Mouse (Mus musculus) brown adipose tissue, adult 24 weeks (tissue): Measurements from ENCODE around the gene Batf. TPM values are rescaled to one million over a fixed set of nuclear protein-coding genes. Genes with fewer than 3 reads are reported as not detected.
"Not testable (repeated sequence)": the region's sequence is repeated elsewhere in the genome, so short reads cannot be mapped to it uniquely, and the experiment has no call there.

Source experiments
- H3K27ac ChIP-seq: fragments of 200-500 bp; replicated peaks from 2 replicates; pipeline ENCODE4 v1.5.1; 2012; ENCODE audit warnings: low read depth, mild to moderate bottlenecking, low read length
- H3K4me1 ChIP-seq: fragments of 200-500 bp; 2 replicates; pipeline ENCODE4 v1.6.1; 2012; ENCODE audit warnings: low read length, mixed read lengths; ENCODE audit not compliant: control insufficient read depth, insufficient read depth, insufficient read length
- H3K4me3 ChIP-seq: fragments of 200-500 bp; 2 replicates; pipeline ENCODE4 v1.5.1; 2012; ENCODE audit warnings: low read depth, mild to moderate bottlenecking, low read length, moderate library complexity; ENCODE audit not compliant: insufficient read depth
- polyA plus RNA-seq: library from polyadenylated mRNA; stranded (reverse); fragments of >200 nt; gene quantifications from 2 replicates; pipeline ENCODE4 v1.2.4, GENCODE M21; 2012; ENCODE audit not compliant: missing spikeins, insufficient read depth, insufficient read length

Gene Batf
- polyA plus RNA-seq, 1 experiment = 1.1 TPM

DNA sequence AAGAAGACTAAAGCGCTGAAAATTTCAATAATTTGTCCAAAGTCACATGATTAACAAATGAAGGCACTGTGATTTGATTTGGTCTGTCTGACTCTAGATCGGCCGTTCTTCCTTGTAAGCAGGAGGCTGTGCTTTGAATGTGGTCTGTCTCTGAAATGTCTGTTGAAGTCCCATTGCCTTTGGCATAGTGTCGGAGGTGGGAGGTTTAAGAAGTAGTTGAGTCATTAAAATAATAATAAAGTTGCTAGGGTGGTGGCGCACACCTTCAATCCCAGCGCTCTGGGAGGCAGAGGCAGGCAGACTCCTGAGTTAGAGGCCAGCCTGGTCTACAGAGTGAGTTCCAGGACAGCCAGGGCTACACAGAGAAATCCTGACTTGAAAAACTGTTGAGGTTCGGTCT lies 19.4 kb upstream of the Batf start:
- 0 out of 2 replicates have a peak, but pooled peaks cover 3% of the 10 kb centered on the region for H3K4me1 ChIP-seq
- no peak overlapping the region for H3K27ac ChIP-seq
- H3K4me3 ChIP-seq = no peak overlapping the region

DNA sequence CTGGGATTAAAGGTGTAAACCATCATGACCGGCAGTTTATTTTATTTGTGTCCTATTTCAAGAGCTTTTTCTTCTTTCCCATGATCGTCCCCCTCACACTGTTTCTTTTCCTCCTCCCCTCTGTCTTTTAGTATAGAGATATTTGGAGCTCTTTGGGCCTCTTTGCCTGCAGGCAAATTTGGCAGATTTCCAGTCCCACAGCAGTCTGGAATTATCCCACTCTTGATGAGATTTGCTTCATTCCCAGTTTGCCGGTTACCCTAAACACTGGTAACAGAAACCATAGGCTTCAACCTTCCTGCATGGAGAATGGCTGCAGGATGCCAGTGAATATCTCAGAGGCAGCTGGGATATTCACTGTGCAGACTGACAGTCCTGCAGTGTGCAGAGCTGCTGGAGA lies 17.8 kb upstream of the Batf start:
- no peak overlapping the region for H3K4me3 ChIP-seq
- 0 out of 2 replicates have a peak, but pooled peaks cover 3% of the 10 kb centered on the region for H3K4me1 ChIP-seq
- no peak overlapping the region for H3K27ac ChIP-seq

DNA sequence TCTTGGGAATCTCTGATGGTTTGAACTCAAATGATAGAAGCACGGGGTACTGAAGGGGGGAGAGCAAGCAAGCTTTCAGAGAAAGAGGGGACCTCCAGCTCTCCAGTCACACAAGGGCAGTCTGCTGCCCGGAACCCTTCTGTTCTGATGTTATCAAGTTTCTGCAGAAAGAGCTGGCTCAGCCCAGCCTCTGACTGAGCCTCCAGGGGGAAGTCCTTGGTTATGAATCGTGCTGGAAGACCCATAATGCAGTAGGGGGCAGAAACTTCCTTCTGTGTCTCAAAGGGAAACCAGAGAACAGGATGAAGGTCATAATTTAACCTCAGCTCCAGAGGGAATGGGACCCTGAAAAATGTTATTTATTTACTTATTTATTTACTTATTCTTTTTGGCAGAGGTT lies 16.4 kb upstream of the Batf start:
- Histone ChIP-seq H3K4me3 (no peak overlapping the region), H3K27ac (no peak overlapping the region), H3K4me1 (0 out of 2 replicates have a peak, but pooled peaks cover 3% of the 10 kb centered on the region)

DNA sequence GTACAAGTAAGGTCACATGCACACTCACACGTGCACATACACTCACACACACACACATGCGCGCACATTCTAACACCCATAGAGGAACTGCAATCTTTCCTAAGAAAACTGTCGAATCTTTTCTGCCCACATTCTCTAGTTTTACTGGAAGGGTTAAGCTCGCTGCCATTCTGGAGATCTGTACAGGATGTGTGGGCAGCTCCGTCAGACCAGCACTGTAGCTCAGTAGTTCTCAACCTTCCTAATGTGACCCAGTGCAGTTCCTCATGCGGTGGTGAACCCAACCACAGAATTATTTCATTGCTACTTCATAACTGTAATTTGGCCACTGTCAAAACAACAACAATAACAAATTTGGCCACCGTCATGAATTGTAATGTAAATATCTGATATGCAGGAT lies 12.6 kb upstream of the Batf start:
- no peak overlapping the region for H3K27ac ChIP-seq
- H3K4me3 ChIP-seq = no peak overlapping the region
- H3K4me1 ChIP-seq = 0 out of 2 replicates have a peak, but pooled peaks cover under 1% of the 10 kb centered on the region

DNA sequence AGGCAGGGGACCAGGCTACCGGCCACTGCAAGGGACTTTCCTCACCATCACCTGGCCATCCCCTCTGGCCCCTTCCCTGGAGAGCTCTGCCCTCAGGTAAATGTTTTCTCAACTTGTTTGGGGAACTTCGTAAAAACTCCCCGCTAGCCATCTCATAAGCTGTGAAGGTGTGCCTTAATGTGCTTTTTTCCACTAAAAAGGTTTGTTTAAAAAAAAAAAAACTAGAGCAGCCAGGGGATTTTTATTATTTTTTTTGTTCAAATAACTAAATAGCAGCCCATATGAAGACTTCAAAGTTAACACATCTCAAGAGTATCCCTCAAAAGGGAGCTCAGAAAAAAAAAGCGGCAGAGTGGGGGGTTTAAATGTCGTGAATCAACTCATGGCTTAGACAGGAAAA lies 7.4 kb upstream of the Batf start:
- H3K27ac ChIP-seq = no peak overlapping the region
- no peaks in the 10 kb centered on the region for H3K4me1 ChIP-seq
- H3K4me3 ChIP-seq = no peak overlapping the region

DNA sequence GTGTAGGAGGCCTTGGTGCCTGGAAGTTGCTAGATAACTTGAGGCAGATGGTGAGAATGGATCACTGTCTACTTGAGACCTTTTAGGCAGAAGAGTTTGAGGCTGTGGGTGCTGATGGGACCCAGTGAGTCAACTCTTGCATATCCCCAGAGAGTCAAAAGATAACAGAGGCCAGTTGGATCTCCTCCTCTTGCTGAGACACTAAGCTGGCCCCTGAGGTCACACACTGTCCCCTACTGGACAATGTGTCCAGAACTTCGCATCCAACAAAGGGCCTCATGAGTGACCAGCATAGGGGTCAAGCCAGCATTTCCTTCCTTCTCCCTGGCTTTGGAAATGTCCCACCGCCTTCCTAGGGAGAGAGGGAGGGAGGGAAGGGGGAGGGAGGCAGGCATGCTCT lies 6.7 kb upstream of the Batf start:
- Histone ChIP-seq H3K4me3 (no peak overlapping the region), H3K4me1 (no peaks in the 10 kb centered on the region), H3K27ac (no peak overlapping the region)

DNA sequence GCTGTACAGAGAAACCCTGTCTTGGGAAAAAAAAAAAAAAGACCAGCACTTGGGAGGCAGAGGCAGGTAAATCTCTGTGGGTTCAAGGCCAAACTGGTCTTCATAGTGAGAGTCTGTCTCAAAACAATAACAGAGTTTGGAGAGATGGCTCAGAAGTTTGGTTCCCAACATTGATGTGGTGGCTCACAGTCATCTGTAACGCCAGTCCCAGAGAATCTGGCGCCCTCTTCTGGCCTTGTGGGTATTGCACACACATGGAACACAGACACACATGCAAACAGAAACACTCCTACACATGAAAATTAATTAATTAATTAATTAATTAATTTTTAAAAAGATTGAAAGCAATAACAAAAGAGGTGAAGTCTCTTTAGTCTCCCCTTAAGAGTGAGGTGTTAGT lies 4.1 kb upstream of the Batf start:
- H3K4me3 ChIP-seq = no peak overlapping the region
- no peak overlapping the region for H3K27ac ChIP-seq
- no peaks in the 10 kb centered on the region for H3K4me1 ChIP-seq

DNA sequence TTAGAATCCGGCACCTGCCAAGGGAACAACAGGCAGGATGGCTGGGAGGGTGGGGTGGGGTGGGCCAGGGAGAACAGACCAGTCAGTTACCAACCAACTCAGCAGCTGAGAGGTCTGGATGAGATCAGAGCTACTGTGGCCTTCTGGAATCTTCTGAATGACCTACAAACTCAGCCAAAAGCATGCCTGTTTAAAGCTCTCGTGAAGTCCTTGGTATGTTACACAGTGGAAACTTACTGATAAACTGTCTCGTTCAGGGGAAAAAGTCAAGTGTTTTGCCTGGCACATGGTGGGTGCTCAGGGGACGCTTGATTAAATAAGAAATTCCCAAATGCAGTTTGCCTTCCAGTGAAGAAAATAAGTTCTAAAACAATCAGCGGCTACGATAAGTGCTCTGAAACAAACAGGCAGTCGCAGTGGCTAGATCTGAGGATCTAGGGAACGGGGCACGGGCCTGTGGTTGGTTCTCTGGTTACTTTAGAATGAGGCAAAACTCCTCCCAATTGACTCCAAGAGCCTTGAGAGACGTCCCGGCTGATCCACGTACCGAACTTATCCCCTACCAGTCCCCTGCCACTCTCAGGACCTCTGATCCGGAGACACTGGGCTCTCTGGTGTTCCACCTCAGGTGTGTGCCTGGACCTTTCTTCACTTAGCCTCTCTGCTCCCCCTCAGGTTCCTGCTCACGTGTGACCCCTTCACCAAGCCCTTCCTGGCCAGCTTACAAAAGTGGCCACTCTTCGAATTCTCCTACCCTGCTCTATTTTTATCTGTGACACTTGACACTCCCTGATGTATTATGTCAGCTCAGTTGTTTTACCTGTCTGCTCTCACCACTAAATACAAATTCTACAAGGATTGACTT lies 1.8 kb upstream of the Batf start:
- H3K27ac ChIP-seq = no peak overlapping the region
- no peak overlapping the region for H3K4me3 ChIP-seq
- no peaks in the 10 kb centered on the region for H3K4me1 ChIP-seq

DNA sequence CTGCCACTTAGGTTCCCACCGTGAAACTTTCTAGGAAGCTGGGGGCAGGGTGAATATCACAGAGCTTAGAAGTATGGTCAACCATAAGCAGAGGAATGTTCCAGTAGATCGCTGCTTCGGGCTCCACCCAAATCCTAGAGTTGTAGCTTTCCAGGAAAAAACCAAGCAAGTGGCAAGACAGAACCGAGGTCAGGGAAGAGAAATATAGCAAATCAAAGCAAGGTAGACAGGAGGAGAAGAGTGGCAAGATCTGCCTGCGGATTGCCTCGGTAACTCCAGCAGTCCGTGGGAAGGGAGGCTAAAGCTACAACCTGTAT lies 706 bp downstream of the Batf start:
- no peak overlapping the region for H3K27ac ChIP-seq
- no peaks in the 10 kb centered on the region for H3K4me1 ChIP-seq
- H3K4me3 ChIP-seq = peak overlapping the region; percentile 38

DNA sequence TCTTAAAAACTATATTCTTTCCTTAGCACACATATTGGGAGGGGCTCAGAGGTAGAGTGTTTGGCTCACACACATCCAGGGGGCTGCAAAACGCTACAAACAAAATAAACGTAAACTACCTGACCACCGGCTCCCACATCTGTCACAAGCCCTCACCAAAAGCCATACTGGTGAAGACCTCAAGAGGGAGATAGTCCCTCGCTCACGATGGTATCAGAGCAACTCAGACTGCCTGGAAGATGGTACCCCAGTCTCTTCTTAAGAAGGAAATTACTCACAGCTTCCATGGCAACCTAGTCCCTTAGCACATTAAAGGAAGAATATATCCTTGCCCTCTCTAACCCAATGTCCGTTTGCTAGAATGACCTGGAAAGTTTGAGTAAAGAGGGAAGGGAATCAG lies 1.4 kb downstream of the Batf start:
- H3K27ac ChIP-seq = no peak overlapping the region
- no peak overlapping the region for H3K4me3 ChIP-seq
- H3K4me1 ChIP-seq = no peaks in the 10 kb centered on the region

DNA sequence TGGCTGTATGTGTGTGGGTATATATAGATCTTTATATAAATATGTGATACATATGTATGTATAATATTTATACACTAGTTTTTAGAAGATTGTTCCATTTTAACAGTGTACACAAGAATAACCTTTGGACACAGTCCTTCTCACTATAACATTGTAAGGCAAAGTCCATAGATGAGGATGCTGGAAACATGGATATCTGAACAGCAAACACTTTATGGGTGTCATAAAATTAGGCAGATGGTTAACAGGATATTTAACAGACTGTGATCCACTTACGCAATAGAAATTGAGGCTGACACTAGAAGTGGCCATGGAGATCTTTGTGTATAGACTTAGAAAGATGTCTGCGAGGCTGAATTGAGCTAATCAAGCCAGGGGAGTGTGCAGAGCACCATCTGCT lies 9.3 kb downstream of the Batf start:
- Histone ChIP-seq H3K4me3 (no peak overlapping the region), H3K4me1 (no peaks in the 10 kb centered on the region), H3K27ac (no peak overlapping the region)

DNA sequence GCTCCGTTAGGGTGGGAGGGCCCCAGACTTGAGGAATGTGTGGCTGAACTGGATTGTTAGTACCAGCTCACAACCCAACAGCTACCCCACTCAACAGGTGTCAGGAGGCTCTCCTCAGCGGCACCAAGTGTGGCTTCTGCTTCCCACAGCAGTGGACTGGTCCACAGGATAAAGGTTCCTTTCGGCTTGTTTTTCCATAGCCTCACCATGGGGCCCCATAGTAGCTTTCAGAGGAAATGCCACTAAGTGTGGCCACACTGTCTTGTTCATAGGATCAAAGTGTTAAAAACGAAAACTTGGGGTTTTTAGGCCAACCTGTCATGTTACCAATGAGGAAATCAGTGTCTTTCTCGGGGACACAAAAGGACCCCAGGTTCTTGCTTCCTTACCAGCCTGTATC lies 10.0 kb downstream of the Batf start:
- Histone ChIP-seq H3K4me1 (no peaks in the 10 kb centered on the region), H3K4me3 (no peak overlapping the region), H3K27ac (no peak overlapping the region)

DNA sequence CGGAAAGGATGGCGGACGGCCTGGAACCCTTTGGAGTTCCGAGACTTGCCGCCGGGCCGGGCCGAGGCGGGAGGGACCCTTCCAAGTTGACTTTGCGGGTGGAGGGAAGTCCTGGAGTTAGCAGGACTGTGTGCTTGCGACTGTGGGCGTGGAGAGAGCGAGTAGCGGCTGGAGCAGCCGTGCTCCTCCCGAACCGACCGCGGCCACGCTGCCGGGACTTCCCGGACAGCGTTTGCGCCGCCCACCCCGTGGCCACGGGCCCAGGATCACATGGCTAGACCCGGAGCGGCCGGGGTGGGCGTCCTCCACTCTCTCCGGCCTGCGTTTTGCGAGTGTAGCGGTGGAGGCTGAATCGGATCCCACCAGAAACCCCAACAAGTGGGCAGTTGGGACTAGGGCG lies 11.7 kb downstream of the Batf start:
- peak overlapping the region; percentile 51 for H3K4me3 ChIP-seq
- H3K27ac ChIP-seq, H3K4me1 ChIP-seq: not testable (repeated sequence)

DNA sequence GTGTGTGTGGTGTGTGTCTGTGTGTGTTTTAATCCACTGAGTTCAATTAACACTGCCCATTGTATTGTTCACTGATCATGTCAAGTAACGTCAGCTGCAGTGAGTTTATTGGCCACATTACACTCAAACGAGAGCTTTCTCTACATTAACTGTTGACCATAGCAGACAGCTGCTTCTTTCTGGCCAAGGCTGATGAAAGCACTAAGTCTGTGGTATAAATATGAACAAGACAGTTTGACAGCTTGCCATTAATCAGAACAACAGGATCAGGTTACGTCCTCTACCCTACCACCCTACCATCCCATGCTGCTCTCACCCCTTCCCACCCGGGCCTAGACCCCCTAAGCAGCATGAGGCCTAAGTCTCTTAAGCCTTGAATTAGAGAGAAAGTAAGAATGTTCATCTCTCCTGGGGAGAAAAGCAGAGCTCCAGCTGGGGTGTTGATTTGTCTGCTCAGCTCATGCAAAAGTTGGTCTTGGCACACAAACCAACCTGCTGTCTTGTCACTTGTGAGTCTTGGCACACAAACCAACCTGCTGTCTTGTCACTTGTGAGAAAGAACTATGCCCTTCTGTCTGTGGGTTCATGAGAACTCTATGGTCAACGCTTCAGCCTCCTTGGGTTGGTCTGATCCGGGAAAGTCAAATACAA lies 13.8 kb downstream of the Batf start:
- Histone ChIP-seq H3K27ac (no peak overlapping the region), H3K4me3 (no peak overlapping the region), H3K4me1 (no peaks in the 10 kb centered on the region)

DNA sequence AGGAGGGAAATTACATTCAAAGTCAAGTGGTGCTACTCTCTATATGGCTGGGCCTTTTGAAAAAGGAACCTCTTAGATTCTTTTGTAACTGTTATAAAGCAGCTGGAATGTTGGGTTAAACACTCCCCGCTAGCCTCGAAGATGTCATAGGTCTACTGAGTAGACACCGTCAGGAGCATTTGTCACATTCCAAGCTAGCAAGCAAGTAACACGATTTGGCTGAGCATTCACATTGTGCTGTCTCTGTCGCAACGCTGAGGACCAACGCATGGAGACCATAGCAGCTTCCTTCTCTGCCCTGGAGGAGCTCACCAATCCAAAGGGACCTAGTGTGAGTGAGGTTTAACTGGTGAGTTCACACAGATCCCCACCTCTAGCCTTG lies 14.4 kb downstream of the Batf start:
- no peak overlapping the region for H3K27ac ChIP-seq
- H3K4me1 ChIP-seq = no peaks in the 10 kb centered on the region
- no peak overlapping the region for H3K4me3 ChIP-seq
